Mouse (Mus musculus) ovary, adult 2 months (tissue): Measurements from ENCODE around the gene Zscan2. TPM values are rescaled to one million over a fixed set of nuclear protein-coding genes. Genes with fewer than 3 reads are reported as not detected.

Experiments
- polyA plus RNA-seq: library from polyadenylated mRNA; depleted of rRNA; stranded (reverse); fragments of >200 nt; gene quantifications from 2 replicates; pipeline ENCODE4 v1.2.3, GENCODE M21; 2012; rRNA removed

Zscan2 gene
- polyA plus RNA-seq = 12.0 and 12.9 TPM in 2 replicates

GRCm38 (mm10) chr7:80860729-80861274, at the start of gene Zscan2:
TSS of gene Zscan2 (plus strand) at chr7:80860920.

GRCm38 (mm10) chr7:80825843-80826403, 34.8 kb upstream of the Zscan2 start, which contains the start of gene Iqgap1:
TSS of gene Iqgap1 (minus strand) at chr7:80825974.

GRCm38 (mm10) chr7:80900944-80901501, 40.3 kb downstream of the Zscan2 start, which contains the start of gene Wdr73:
TSS of gene Wdr73 (minus strand) at chr7:80901269.

GRCm38 (mm10) chr7:80904921-80905515, 44.3 kb downstream of the Zscan2 start, which contains the start of gene Nmb:
TSS of gene Nmb (minus strand) at chr7:80905076.

Other genes starting within 250 kb of the Zscan2 start
- 36.6 and 65.6 TPM in 2 replicates for gene Crtc3, start 172.0 kb upstream of the Zscan2 start, polyA plus RNA-seq
- gene Iqgap1, start 34.9 kb upstream of the Zscan2 start, polyA plus RNA-seq = 37.6 and 38.3 TPM in 2 replicates
- gene Wdr73, start 40.3 kb downstream of the Zscan2 start, polyA plus RNA-seq = 25.9 and 33.4 TPM in 2 replicates
- 8.6 and 11.5 TPM in 2 replicates for gene Nmb, start 44.2 kb downstream of the Zscan2 start, polyA plus RNA-seq
- gene Sec11a, start 86.9 kb downstream of the Zscan2 start, polyA plus RNA-seq = 51.6 and 65.4 TPM in 2 replicates
- 20.3 and 27.9 TPM in 2 replicates for gene Zfp592, start 132.8 kb downstream of the Zscan2 start, polyA plus RNA-seq
- 1.6 and 1.9 TPM in 2 replicates for gene Alpk3, start 196.7 kb downstream of the Zscan2 start, polyA plus RNA-seq